Mouse (Mus musculus) embryonic facial prominence, embryonic 13.5 days (tissue): Measurements from ENCODE around the gene Ctnnb1. TPM values are rescaled to one million over a fixed set of nuclear protein-coding genes. Genes with fewer than 3 reads are reported as not detected.

ENCODE experiments used
- ATAC-seq: fragments of 200-750 bp; cut with Nextera tagmentation; 2 replicates; pipeline ENCODE4 v1.8.0; 2017; ENCODE audit warnings: low read depth; ENCODE audit not compliant: insufficient number of reproducible peaks, insufficient read depth, low FRiP score, low TSS enrichment
- H3K27ac ChIP-seq: fragments of 300-500 bp; sonication (generic); 2 replicates; pipeline ENCODE4 v1.5.1; 2015; ENCODE audit warnings: moderate library complexity, mild to moderate bottlenecking, inconsistent platforms
- H3K27me3 ChIP-seq: fragments of 300-500 bp; sonication (generic); 2 replicates; pipeline ENCODE4 v1.6.1; 2015; ENCODE audit warnings: mild to moderate bottlenecking, inconsistent platforms
- H3K36me3 ChIP-seq: fragments of 300-500 bp; sonication (generic); 2 replicates; pipeline ENCODE4 v1.6.1; 2015; ENCODE audit warnings: mild to moderate bottlenecking, inconsistent platforms
- H3K4me1 ChIP-seq: fragments of 300-500 bp; sonication (generic); 2 replicates; pipeline ENCODE4 v1.6.1; 2015; ENCODE audit warnings: inconsistent platforms
- H3K4me2 ChIP-seq: fragments of 300-500 bp; sonication (generic); 2 replicates; pipeline ENCODE4 v1.6.1; 2015; ENCODE audit warnings: moderate library complexity, mild to moderate bottlenecking, inconsistent platforms
- H3K4me3 ChIP-seq: fragments of 300-500 bp; sonication (generic); 2 replicates; pipeline ENCODE4 v1.5.1; 2015; ENCODE audit warnings: mild to moderate bottlenecking, inconsistent platforms
- H3K9ac ChIP-seq: fragments of 300-500 bp; sonication (generic); 2 replicates; pipeline ENCODE4 v1.6.1; 2015; ENCODE audit warnings: mild to moderate bottlenecking, inconsistent platforms
- H3K9me3 ChIP-seq: fragments of 300-500 bp; sonication (generic); 2 replicates; pipeline ENCODE4 v1.6.1; 2016; ENCODE audit warnings: inconsistent platforms
- WGBS: fragments of 180-500 bp; shearing (Covaris S2); methylation state at CpG from one replicate; pipeline ENCODE4 v1.1.7; 2015; ENCODE audit warnings: mixed read lengths; 5-methylcytosine and 5-hydroxymethylcytosine counted together
- polyA plus RNA-seq: library from polyadenylated mRNA; unstranded; fragments of >200 nt; fragmentation: Nextera tagmentation; extraction: Ambion mirVana; gene quantifications from 2 replicates; pipeline ENCODE4 v1.2.1, GENCODE M21; 2015

Ctnnb1 gene
- polyA plus RNA-seq, 1 experiment from 2014 or later = 774 TPM

DNA sequence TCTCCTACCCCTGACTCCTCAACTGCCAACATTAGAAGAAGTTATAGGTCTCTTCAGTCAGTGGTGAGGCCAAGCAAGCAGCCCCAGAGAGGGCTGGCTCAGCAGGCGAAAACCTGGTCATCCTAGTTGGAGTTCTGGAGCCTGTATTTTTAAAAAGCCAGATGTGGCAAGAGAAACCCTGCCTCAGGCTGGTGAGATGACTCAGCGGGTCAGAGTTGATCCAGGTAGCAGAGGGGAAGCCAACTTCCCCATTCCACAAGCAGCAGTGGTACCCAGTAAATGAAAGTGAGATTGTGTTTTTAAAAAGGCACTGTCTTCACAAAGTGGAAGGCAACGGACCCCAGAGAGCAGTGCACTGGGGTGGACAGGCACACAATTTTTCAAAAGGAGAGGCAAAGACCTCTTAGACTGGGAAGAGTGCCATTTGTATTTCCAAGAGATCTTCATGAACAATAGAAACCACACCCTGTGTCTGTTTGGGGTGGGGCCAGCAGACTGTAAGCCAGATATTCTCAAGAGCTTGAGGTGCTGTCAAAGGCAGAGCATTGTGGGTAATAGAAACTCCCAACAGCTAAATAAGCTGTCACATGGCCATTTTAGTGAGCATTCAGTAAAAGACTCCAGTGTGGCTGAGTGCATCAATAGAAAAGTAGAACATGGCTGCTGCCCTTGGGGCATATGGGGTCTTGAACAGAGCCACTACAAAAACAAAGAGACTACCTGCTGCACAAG is 33.1 kb downstream of the Ctnnb1 start:
- no peak for ATAC-seq
- H3K4me1 ChIP-seq = peaks cover 16% of the 10 kb centered on the region
- peaks cover 100% of the 10 kb centered on the region for H3K36me3 ChIP-seq
- no peaks in the 10 kb centered on the region for H3K27me3 ChIP-seq
- no peak overlapping the region for H3K9ac ChIP-seq
- H3K27ac ChIP-seq = peak overlapping the region; percentile 16; the same call in 1 of the 2 replicates
- H3K9me3 ChIP-seq = no peaks in the 10 kb centered on the region
- H3K4me2 ChIP-seq = no peak overlapping the region
- no peak overlapping the region for H3K4me3 ChIP-seq
- WGBS = 74% methylated on average over 3 of the region's 3 CpGs

DNA sequence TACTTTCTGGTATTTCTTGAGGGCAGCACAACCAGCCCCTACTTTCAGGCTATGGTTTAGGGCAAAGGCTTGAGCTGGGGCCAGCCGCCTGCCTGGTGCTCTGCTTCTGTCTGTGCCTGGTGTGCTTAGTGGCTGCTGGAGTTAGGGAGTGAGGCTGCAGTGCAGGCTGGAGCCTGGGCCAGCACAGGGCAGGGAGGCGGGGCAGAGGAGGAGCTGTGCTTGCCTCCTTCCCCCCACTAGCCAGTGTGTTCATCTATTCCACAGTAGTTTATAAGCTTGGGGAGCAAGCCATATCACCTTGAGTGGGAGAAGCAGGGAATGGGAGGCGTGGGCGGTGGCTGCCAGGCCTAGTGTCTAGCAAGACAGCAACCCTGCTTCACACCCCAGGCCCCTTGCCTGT is 34.1 kb downstream of the Ctnnb1 start:
- peak overlapping the region; percentile 23; the same call in 1 of the 2 replicates for H3K27ac ChIP-seq
- peaks cover 99% of the 10 kb centered on the region for H3K36me3 ChIP-seq
- no peak for ATAC-seq
- no peak overlapping the region for H3K4me2 ChIP-seq
- H3K4me3 ChIP-seq = no peak overlapping the region
- no peaks in the 10 kb centered on the region for H3K9me3 ChIP-seq
- no peak overlapping the region for H3K9ac ChIP-seq
- peaks cover 16% of the 10 kb centered on the region for H3K4me1 ChIP-seq
- 88% methylated on average over 4 of the region's 4 CpGs for WGBS
- H3K27me3 ChIP-seq = no peaks in the 10 kb centered on the region

DNA sequence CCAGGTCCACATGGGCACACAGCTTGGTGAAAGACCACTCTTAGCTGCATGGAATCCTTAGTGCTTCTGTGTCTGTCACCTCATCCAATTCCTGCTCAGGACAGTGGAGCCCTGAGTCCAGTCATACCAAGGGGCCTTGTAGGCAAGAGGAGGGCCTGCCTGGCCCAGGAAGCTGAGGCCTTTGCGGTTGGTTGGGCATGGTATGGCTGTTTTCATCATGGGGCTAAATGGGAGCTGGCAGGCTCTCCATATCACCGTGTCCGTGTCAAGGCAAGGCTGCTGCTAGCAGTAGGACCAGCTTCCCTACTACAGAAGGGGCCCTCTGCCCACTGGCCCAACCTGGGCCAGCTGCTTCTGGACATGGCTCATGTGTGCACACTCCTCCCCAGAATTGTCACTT is 34.7 kb downstream of the Ctnnb1 start:
- no peak for ATAC-seq
- WGBS = 87% methylated on average over 3 of the region's 3 CpGs
- Histone ChIP-seq H3K9me3 (no peaks in the 10 kb centered on the region), H3K4me1 (peaks cover 16% of the 10 kb centered on the region), H3K4me3 (no peak overlapping the region), H3K4me2 (no peak overlapping the region), H3K36me3 (peaks cover 99% of the 10 kb centered on the region), H3K27ac (no peak overlapping the region), H3K9ac (no peak overlapping the region), H3K27me3 (no peaks in the 10 kb centered on the region)

DNA sequence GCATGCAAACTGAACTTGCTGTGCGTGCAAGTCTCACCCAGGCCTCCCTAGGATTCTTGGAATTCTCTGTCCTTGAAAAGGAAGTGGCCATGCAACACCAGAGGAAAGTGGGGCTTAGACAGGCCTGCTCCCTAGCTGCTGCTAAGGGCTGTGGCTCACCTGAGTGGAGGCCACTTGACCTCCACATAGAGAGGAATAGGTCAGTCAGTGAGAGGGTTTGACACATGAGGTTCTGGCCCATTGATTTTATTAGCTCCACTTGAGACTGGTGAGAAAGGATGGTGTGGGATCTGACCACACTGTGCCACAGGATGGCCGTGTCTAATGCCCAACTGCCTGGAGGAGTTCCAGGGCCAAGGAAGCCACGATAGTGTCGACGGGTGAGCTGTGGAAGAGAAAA is 35.2 kb downstream of the Ctnnb1 start:
- Histone ChIP-seq H3K27ac (no peak overlapping the region), H3K36me3 (peaks cover 99% of the 10 kb centered on the region), H3K27me3 (no peaks in the 10 kb centered on the region), H3K4me3 (no peak overlapping the region), H3K4me2 (no peak overlapping the region), H3K9me3 (no peaks in the 10 kb centered on the region), H3K4me1 (peaks cover 16% of the 10 kb centered on the region), H3K9ac (no peak overlapping the region)
- no peak for ATAC-seq
- 82% methylated on average over 5 of the region's 5 CpGs for WGBS

DNA sequence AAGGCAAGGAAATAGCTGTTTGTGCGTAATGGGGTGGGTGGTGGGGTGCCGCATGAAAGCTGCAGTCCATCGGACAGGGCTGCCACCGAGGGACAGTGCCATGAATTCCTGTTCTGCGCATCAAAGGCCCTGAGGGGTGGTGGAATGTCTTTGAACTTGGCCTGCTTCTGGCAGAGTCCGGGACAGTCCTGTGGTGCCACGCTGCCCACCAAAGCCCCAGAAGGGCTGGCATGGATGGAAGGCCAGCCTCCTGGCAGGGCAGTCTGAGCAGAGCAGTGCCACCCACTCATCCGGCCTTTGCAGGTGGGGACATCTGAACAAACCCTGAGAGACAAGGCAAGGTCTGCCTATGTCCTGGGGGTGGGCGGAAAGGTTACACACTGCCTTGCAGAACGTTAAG is 36.0 kb downstream of the Ctnnb1 start:
- ATAC-seq = no peak
- Histone ChIP-seq H3K27ac (no peak overlapping the region), H3K4me2 (no peak overlapping the region), H3K27me3 (no peaks in the 10 kb centered on the region), H3K9ac (no peak overlapping the region), H3K4me3 (no peak overlapping the region), H3K9me3 (no peaks in the 10 kb centered on the region), H3K4me1 (peaks cover 16% of the 10 kb centered on the region), H3K36me3 (peaks cover 97% of the 10 kb centered on the region)
- 78% methylated on average over 10 of the region's 10 CpGs for WGBS

DNA sequence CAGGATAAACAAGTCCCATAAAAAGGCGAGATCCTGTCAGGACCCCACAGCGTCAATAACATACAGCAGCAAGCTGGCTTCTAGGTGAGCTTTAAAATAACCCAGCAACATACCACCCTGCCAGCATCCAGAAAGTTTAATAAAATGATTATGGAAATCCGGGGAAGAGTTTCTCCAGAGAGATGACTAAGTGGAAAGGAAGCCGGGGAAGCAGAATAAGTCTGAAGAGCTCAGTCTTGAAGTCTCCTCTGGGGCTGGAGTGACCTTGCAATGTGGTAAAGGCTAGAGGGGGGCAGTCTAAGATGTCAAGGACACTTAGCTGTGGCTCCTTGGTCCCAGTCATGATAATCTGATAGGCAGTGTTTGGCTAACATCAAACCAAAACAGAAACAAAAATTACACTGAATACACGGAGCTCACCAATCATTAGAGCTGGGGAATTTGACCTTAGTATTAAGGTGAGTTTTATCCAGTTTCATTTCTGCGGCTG is 44.1 kb downstream of the Ctnnb1 start:
- Histone ChIP-seq H3K27me3 (no peaks in the 10 kb centered on the region), H3K4me2 (no peak overlapping the region), H3K27ac (peak overlapping the region; percentile 39; the same call in 1 of the 2 replicates), H3K9me3 (no peaks in the 10 kb centered on the region), H3K9ac (no peak overlapping the region), H3K4me1 (peaks cover 32% of the 10 kb centered on the region), H3K36me3 (peaks cover 18% of the 10 kb centered on the region), H3K4me3 (no peak overlapping the region)
- 64% methylated on average over 6 of the region's 6 CpGs for WGBS
- ATAC-seq = no peak

DNA sequence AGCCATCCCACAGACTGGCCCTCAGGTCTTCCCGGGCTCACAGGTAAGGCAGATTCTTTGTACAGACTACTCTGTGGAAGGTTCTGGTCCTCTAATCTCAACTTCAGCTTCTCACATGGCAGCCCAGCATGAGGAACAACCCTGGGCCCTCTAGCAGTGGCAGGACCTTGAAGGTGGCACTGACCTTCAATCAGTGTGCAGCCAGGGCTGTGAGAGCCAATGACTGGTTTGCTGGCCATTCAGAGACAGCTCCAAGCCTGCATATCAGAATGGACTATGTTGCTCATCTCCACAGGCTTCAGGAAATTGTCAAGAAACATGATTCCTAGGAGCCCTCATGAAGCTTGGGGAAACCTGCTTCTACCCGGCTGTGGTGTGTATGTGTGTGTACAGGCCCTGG is 45.2 kb downstream of the Ctnnb1 start:
- Histone ChIP-seq H3K27ac (peak overlapping the region; percentile 75), H3K9ac (no peak overlapping the region), H3K4me3 (no peak overlapping the region), H3K4me1 (peaks cover 32% of the 10 kb centered on the region), H3K4me2 (no peak overlapping the region), H3K36me3 (peaks cover 6% of the 10 kb centered on the region), H3K9me3 (no peaks in the 10 kb centered on the region), H3K27me3 (no peaks in the 10 kb centered on the region)
- 71% methylated on average over 2 of the region's 2 CpGs for WGBS
- ATAC-seq = no peak

DNA sequence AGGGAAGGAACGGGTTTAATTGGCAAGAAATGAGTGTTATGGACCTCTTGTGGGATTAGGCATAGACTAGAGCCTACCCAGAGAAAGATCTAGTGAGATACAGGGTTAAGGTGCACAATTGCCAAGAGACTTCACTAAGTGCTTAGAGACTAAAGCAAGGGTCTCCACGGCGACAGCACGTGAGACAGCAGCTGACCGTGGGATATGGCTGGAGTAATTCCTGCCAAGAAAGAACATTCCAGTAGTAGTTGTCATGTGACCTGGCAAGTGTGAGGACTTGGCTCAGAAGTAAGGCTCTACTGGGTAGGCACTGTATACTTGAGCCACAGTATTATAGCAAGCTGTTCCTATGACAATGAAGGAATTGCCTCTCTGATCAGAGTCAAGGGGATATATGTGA is 47.1 kb downstream of the Ctnnb1 start:
- H3K4me3 ChIP-seq = no peak overlapping the region
- H3K9ac ChIP-seq = no peak overlapping the region
- no peaks in the 10 kb centered on the region for H3K27me3 ChIP-seq
- no peaks in the 10 kb centered on the region for H3K9me3 ChIP-seq
- no peak overlapping the region for H3K4me2 ChIP-seq
- ATAC-seq = no peak
- H3K27ac ChIP-seq = no peak overlapping the region; the same call in 1 of the 2 replicates
- 64% methylated on average over 5 of the region's 5 CpGs for WGBS
- no peaks in the 10 kb centered on the region for H3K36me3 ChIP-seq
- H3K4me1 ChIP-seq = peaks cover 35% of the 10 kb centered on the region

DNA sequence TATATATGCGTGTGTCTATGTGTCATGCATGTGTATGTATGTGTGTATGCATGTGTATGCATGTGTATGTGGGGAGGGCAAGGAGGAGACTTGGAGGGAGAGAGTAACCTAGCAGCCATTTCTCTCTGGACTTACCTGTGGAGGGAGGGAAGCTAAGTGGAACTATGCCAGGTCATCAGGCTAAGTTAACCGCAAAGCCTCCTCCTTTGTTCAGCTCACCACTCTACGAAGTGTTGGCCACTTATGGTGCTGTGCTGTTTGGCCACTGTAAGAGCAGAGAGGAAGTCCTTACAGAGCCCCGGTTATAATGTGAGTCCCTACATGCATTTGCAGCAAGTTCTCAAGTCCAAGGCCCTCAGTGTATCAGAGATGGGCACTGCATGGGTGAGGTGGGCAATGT is 47.8 kb downstream of the Ctnnb1 start:
- H3K4me1 ChIP-seq = peaks cover 41% of the 10 kb centered on the region
- no peak overlapping the region for H3K9ac ChIP-seq
- 92% methylated on average over 4 of the region's 4 CpGs for WGBS
- H3K36me3 ChIP-seq = no peaks in the 10 kb centered on the region
- no peak overlapping the region for H3K27ac ChIP-seq
- ATAC-seq = no peak
- no peak overlapping the region for H3K4me2 ChIP-seq
- no peak overlapping the region for H3K4me3 ChIP-seq
- H3K9me3 ChIP-seq = no peaks in the 10 kb centered on the region
- no peaks in the 10 kb centered on the region for H3K27me3 ChIP-seq

DNA sequence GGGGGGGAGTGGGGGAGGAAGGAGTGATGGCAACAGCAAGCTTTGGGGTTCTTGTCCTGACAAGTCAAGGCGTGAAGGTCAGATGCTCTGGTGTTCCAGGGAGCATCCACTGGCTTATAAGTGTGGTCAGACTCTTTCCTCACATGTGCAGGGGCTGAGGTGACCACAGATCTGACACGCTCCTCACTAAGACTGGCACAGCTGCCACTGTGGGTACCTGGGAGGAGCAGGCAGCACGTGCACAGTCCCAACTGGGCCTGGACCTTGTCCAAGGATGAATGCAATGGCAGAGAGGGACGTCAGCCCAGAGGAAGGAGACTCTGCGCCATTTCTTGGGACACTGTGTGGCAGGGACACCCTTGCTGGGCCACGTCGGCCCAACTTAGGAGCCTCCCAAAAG is 52.8 kb downstream of the Ctnnb1 start:
- Histone ChIP-seq H3K9me3 (no peaks in the 10 kb centered on the region), H3K27ac (no peak overlapping the region; the same call in 1 of the 2 replicates), H3K27me3 (no peaks in the 10 kb centered on the region), H3K36me3 (no peaks in the 10 kb centered on the region), H3K4me3 (no peak overlapping the region), H3K4me2 (no peak overlapping the region), H3K9ac (no peak overlapping the region), H3K4me1 (peaks cover 35% of the 10 kb centered on the region)
- ATAC-seq = no peak
- 74% methylated on average over 7 of the region's 7 CpGs for WGBS

DNA sequence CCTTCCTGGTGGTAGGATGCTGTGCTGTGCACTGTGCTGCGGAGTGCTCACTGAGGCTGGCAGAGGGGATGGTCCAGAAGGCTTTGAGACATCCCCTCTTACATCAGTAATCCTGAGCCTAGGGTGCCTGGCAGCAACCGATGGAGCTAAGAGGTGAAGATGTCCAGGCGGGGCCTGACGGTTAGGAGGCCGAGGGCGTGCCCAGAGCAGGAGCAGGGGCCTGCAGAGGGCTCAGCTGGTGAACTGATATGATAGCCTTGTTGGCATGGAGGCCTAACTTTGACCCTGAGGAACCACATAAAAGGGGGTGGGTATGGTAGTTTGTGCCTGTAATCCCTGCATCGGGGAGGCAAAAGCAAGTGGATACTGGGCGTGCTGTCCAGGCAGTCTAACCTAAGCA is 54.8 kb downstream of the Ctnnb1 start:
- Histone ChIP-seq H3K27ac (peak overlapping the region; percentile 39; the same call in 1 of the 2 replicates), H3K4me1 (peaks cover 48% of the 10 kb centered on the region), H3K9me3 (no peaks in the 10 kb centered on the region), H3K27me3 (no peaks in the 10 kb centered on the region), H3K4me2 (no peak overlapping the region), H3K36me3 (no peaks in the 10 kb centered on the region), H3K4me3 (no peak overlapping the region), H3K9ac (peak overlapping the region; percentile 40; the same call in 1 of the 2 replicates)
- 82% methylated on average over 8 of the region's 8 CpGs for WGBS
- ATAC-seq = no peak

DNA sequence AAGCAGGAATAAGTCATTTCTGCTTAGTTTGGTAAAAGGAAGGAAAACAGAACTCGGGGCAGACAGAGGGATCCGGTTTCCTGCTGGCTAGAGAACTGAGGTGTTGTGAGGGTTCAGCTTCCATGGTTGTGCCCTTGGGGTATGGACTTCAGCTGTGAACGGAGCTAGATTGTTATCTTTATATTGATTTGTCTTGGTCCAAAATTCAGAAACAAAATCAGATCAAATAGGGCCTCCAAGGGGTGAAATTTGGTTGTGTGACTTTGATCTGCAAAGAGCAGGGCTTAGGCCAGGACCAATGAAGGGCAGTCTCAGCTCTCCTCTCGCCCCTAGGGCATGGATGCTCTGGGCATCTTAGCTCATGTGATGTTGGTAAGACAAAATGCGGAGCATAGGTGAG is 55.5 kb downstream of the Ctnnb1 start:
- no peak for ATAC-seq
- no peak overlapping the region for H3K9ac ChIP-seq
- H3K27me3 ChIP-seq = no peaks in the 10 kb centered on the region
- H3K36me3 ChIP-seq = no peaks in the 10 kb centered on the region
- H3K4me2 ChIP-seq = no peak overlapping the region
- no peak overlapping the region for H3K4me3 ChIP-seq
- H3K27ac ChIP-seq = no peak overlapping the region
- no peaks in the 10 kb centered on the region for H3K9me3 ChIP-seq
- 34% methylated on average over 5 of the region's 5 CpGs for WGBS
- H3K4me1 ChIP-seq = peaks cover 48% of the 10 kb centered on the region
